Mouse (Mus musculus) bone marrow macrophage, adult 2 months (primary cell): Measurements from ENCODE around the gene Platr17. TPM values are rescaled to one million over a fixed set of nuclear protein-coding genes. Genes with fewer than 3 reads are reported as not detected.
A peak's percentile ranks its signal among the peaks of the same experiment; 100 is the strongest.
"Not testable (repeated sequence)": the region's sequence is repeated elsewhere in the genome, so short reads cannot be mapped to it uniquely, and the experiment has no call there.

ENCODE experiments used
- H3K27ac ChIP-seq: 2 replicates; pipeline ENCODE4 v1.5.1; 2012; ENCODE audit warnings: low read depth, low read length; ENCODE audit not compliant: insufficient read depth
- H3K4me1 ChIP-seq: 2 replicates; pipeline ENCODE4 v1.6.1; 2012; ENCODE audit warnings: low read length; ENCODE audit not compliant: control insufficient read depth, insufficient read depth
- H3K4me3 ChIP-seq: 2 replicates; pipeline ENCODE4 v1.5.1; 2012; ENCODE audit warnings: mild to moderate bottlenecking, low read length, moderate library complexity; ENCODE audit not compliant: insufficient read depth
- CTCF ChIP-seq: IDR thresholded peaks from 2 replicates; pipeline ENCODE4 v1.5.1; 2012; ENCODE audit warnings: low read depth, mild to moderate bottlenecking, low read length, moderate library complexity
- POLR2A ChIP-seq: IDR thresholded peaks from 2 replicates; pipeline ENCODE4 v1.6.1; 2012; ENCODE audit warnings: mild to moderate bottlenecking, low read depth, low read length, borderline replicate concordance
- polyA plus RNA-seq: library from polyadenylated mRNA; stranded (reverse); fragments of >200 nt; gene quantifications from 2 replicates; pipeline ENCODE4 v1.2.4, GENCODE M21; 2012; ENCODE audit not compliant: missing spikeins, insufficient read depth, insufficient read length

The Platr17 gene
- polyA plus RNA-seq, result 3.5 and 6.4 TPM in 2 replicates

GRCm38 (mm10) chr17:33904835-33905234 is at the start of gene Platr17:
Gene Platr17 (plus strand): TSS chr17:33905135.
- H3K4me1 ChIP-seq, result peaks cover 22% of the 10 kb centered on the region
- not testable (repeated sequence) for H3K4me3 ChIP-seq, H3K27ac ChIP-seq

GRCm38 (mm10) chr17:33857816-33858215 is 47.1 kb upstream of the Platr17 start:
- TF ChIP-seq POLR2A, result no peak
- no peak for TF ChIP-seq CTCF
- H3K4me1 ChIP-seq, result no peaks in the 10 kb centered on the region
- H3K27ac ChIP-seq, result no peak overlapping the region
- H3K4me3 ChIP-seq, result no peak overlapping the region

GRCm38 (mm10) chr17:33865330-33866030 is 39.5 kb upstream of the Platr17 start:
- Histone ChIP-seq H3K27ac (no peak overlapping the region), H3K4me3 (peak overlapping the region; percentile 26; the same call in 1 of the 2 replicates), H3K4me1 (peaks cover 8% of the 10 kb centered on the region)
- TF ChIP-seq POLR2A, result no peak
- TF ChIP-seq CTCF, result peak; percentile 83

- H3K4me1 ChIP-seq, H3K27ac ChIP-seq, H3K4me3 ChIP-seq: not testable (repeated sequence)
These were observed 31.4 kb upstream of the Platr17 start, which contains the start of gene Gm7029 for GRCm38 (mm10) chr17:33873537-33873936. Gene Gm7029 (plus strand): TSS chr17:33873837.

- TF ChIP-seq POLR2A (no peak), CTCF (no peak)
These were observed 30.5 kb upstream of the Platr17 start for GRCm38 (mm10) chr17:33874411-33874810.

GRCm38 (mm10) chr17:33875797-33876196 is 29.1 kb upstream of the Platr17 start:
- H3K4me3 ChIP-seq, H3K4me1 ChIP-seq, H3K27ac ChIP-seq: not testable (repeated sequence)

More at GRCm38 (mm10) chr17:33874411-33874810, 30.5 kb upstream of the Platr17 start:
- Histone ChIP-seq H3K4me1 (no peaks in the 10 kb centered on the region), H3K27ac (no peak overlapping the region), H3K4me3 (no peak overlapping the region)

GRCm38 (mm10) chr17:33884320-33884719 is 20.6 kb upstream of the Platr17 start:
- H3K27ac ChIP-seq, H3K4me3 ChIP-seq: not testable (repeated sequence)
- peaks cover 11% of the 10 kb centered on the region for H3K4me1 ChIP-seq

- H3K4me1 ChIP-seq, result peaks cover 11% of the 10 kb centered on the region
- H3K27ac ChIP-seq, H3K4me3 ChIP-seq: not testable (repeated sequence)
These were observed 17.1 kb upstream of the Platr17 start for GRCm38 (mm10) chr17:33887802-33888201.

- H3K4me1 ChIP-seq, result peaks cover 11% of the 10 kb centered on the region
- H3K4me3 ChIP-seq, H3K27ac ChIP-seq: not testable (repeated sequence)
These were observed 16.7 kb upstream of the Platr17 start for GRCm38 (mm10) chr17:33888230-33888629.

GRCm38 (mm10) chr17:33889941-33890532 is 14.9 kb upstream of the Platr17 start:
- Histone ChIP-seq H3K27ac (peak overlapping the region; percentile 52), H3K4me1 (peaks cover 11% of the 10 kb centered on the region), H3K4me3 (peak overlapping the region; percentile 74)

- peaks cover 11% of the 10 kb centered on the region for H3K4me1 ChIP-seq
- H3K4me3 ChIP-seq, result peak within 1 kb of the TSS; percentile 74
- H3K27ac ChIP-seq, result peak within 1 kb of the TSS; percentile 52
- TF ChIP-seq POLR2A (no peak), CTCF (peak; percentile 55)
These were observed 14.3 kb upstream of the Platr17 start, which contains the start of gene Kifc1 for GRCm38 (mm10) chr17:33890533-33891059. Gene Kifc1 (minus strand): TSS chr17:33890661.
